Mouse (Mus musculus): ENCODE measurements around the gene Anp32a. TPM values are rescaled to one million over a fixed set of nuclear protein-coding genes. Genes with fewer than 3 reads are reported as not detected.

The Anp32a gene
- polyA plus RNA-seq, 1 experiment from 2014 or later, result 194 TPM

- Histone ChIP-seq H3K9me3 (ENCODE audit: control insufficient read depth, low read length) (no peaks in the 10 kb centered on the region), H3K9ac (ENCODE audit: low read length) (no peak overlapping the region), H3K4me2 (no peak overlapping the region), H3K27me3 (ENCODE audit: control insufficient read depth, insufficient read depth, low read length) (no peaks in the 10 kb centered on the region), H3K4me1 (ENCODE audit: control insufficient read depth, insufficient read depth, low read length) (no peaks in the 10 kb centered on the region), H3K27ac (ENCODE audit: low read depth, low read length) (no peak overlapping the region), H3K36me3 (ENCODE audit: control insufficient read depth, insufficient read depth, low read length) (no peaks in the 10 kb centered on the region), H3K4me3 (ENCODE audit: low read depth, low read length) (no peak overlapping the region)
- WGBS, result 88% methylated on average over 7 of the region's 7 CpGs
- no peak for ATAC-seq (ENCODE audit: low FRiP score)
- DNase-seq (ENCODE audit: low spot score, missing footprints), result no peak
Observed at GRCm38 (mm10) chr9:62406423-62407013, 65.4 kb downstream of the Anp32a start.

GRCm38 (mm10) chr9:62407357-62408146, 66.5 kb downstream of the Anp32a start:
- H3K9me3 ChIP-seq (ENCODE audit: control insufficient read depth, low read length), result no peaks in the 10 kb centered on the region
- no peaks in the 10 kb centered on the region for H3K27me3 ChIP-seq (ENCODE audit: control insufficient read depth, insufficient read depth, low read length)
- H3K4me1 ChIP-seq (ENCODE audit: control insufficient read depth, insufficient read depth, low read length), result no peaks in the 10 kb centered on the region
- H3K4me2 ChIP-seq, result no peak overlapping the region
- no peaks in the 10 kb centered on the region for H3K36me3 ChIP-seq (ENCODE audit: control insufficient read depth, insufficient read depth, low read length)
- DNase-seq (ENCODE audit: low spot score, missing footprints) (peak; percentile 47), ATAC-seq (ENCODE audit: low FRiP score) (no peak)
- no peak overlapping the region for H3K4me3 ChIP-seq (ENCODE audit: low read depth, low read length)
- no peak overlapping the region for H3K9ac ChIP-seq (ENCODE audit: low read length)
- no peak overlapping the region for H3K27ac ChIP-seq (ENCODE audit: low read depth, low read length)
- WGBS, result 78% methylated on average over 5 of the region's 5 CpGs

- ATAC-seq (ENCODE audit: low FRiP score) (no peak), DNase-seq (ENCODE audit: low spot score, missing footprints) (peak; percentile 71)
- H3K27me3 ChIP-seq (ENCODE audit: control insufficient read depth, insufficient read depth, low read length), result no peaks in the 10 kb centered on the region
- WGBS, result 56% methylated on average over 5 of the region's 5 CpGs
- H3K9ac ChIP-seq (ENCODE audit: low read length), result no peak overlapping the region
- peaks cover 11% of the 10 kb centered on the region; the same call in 1 of the 2 replicates for H3K4me1 ChIP-seq (ENCODE audit: control insufficient read depth, insufficient read depth, low read length)
- no peak overlapping the region for H3K4me2 ChIP-seq
- no peaks in the 10 kb centered on the region for H3K36me3 ChIP-seq (ENCODE audit: control insufficient read depth, insufficient read depth, low read length)
- H3K27ac ChIP-seq (ENCODE audit: low read depth, low read length), result no peak overlapping the region
- peaks cover 4% of the 10 kb centered on the region; the same call in 1 of the 2 replicates for H3K9me3 ChIP-seq (ENCODE audit: control insufficient read depth, low read length)
- H3K4me3 ChIP-seq (ENCODE audit: low read depth, low read length), result no peak overlapping the region
Observed at GRCm38 (mm10) chr9:62418742-62419141, 77.6 kb downstream of the Anp32a start.

GRCm38 (mm10) chr9:62420261-62420917, 79.3 kb downstream of the Anp32a start:
- Histone ChIP-seq H3K4me3 (ENCODE audit: low read depth, low read length) (no peak overlapping the region), H3K4me2 (no peak overlapping the region; the same call in 1 of the 2 replicates), H3K27ac (ENCODE audit: low read depth, low read length) (no peak overlapping the region), H3K9ac (ENCODE audit: low read length) (no peak overlapping the region), H3K27me3 (ENCODE audit: control insufficient read depth, insufficient read depth, low read length) (no peaks in the 10 kb centered on the region), H3K9me3 (ENCODE audit: control insufficient read depth, low read length) (peaks cover 4% of the 10 kb centered on the region; the same call in 1 of the 2 replicates), H3K36me3 (ENCODE audit: control insufficient read depth, insufficient read depth, low read length) (no peaks in the 10 kb centered on the region), H3K4me1 (ENCODE audit: control insufficient read depth, insufficient read depth, low read length) (peaks cover 4% of the 10 kb centered on the region; the same call in 1 of the 2 replicates)
- 31% methylated on average over 10 of the region's 10 CpGs for WGBS
- ATAC-seq (ENCODE audit: low FRiP score) (no peak), DNase-seq (ENCODE audit: low spot score, missing footprints) (peak; percentile 82)

- Histone ChIP-seq H3K36me3 (ENCODE audit: control insufficient read depth, insufficient read depth, low read length) (no peaks in the 10 kb centered on the region), H3K4me3 (ENCODE audit: low read depth, low read length) (no peak overlapping the region; the same call in 1 of the 2 replicates), H3K4me1 (ENCODE audit: control insufficient read depth, insufficient read depth, low read length) (0 out of 2 replicates have a peak, but pooled peaks cover 3% of the 10 kb centered on the region), H3K27ac (ENCODE audit: low read depth, low read length) (no peak overlapping the region), H3K9me3 (ENCODE audit: control insufficient read depth, low read length) (peaks cover 4% of the 10 kb centered on the region; the same call in 1 of the 2 replicates), H3K9ac (ENCODE audit: low read length) (peak overlapping the region; percentile 35; the same call in 1 of the 2 replicates), H3K4me2 (peak overlapping the region; percentile 39), H3K27me3 (ENCODE audit: control insufficient read depth, insufficient read depth, low read length) (no peaks in the 10 kb centered on the region)
- DNase-seq (ENCODE audit: low spot score, missing footprints), result peak; percentile 94
- 4% methylated on average over 13 of the region's 13 CpGs for WGBS
- ATAC-seq (ENCODE audit: low FRiP score), result peak; percentile 66
Observed at GRCm38 (mm10) chr9:62421027-62421426, 79.9 kb downstream of the Anp32a start.

- no peaks in the 10 kb centered on the region for H3K36me3 ChIP-seq (ENCODE audit: control insufficient read depth, insufficient read depth, low read length)
- H3K9ac ChIP-seq (ENCODE audit: low read length), result no peak overlapping the region
- WGBS, result 96% methylated on average over 6 of the region's 6 CpGs
- H3K27me3 ChIP-seq (ENCODE audit: control insufficient read depth, insufficient read depth, low read length), result no peaks in the 10 kb centered on the region
- ATAC-seq (ENCODE audit: low FRiP score), result no peak
- DNase-seq (ENCODE audit: low spot score, missing footprints), result peak; percentile 66
- no peak overlapping the region for H3K4me3 ChIP-seq (ENCODE audit: low read depth, low read length)
- H3K9me3 ChIP-seq (ENCODE audit: control insufficient read depth, low read length), result peaks cover 4% of the 10 kb centered on the region; the same call in 1 of the 2 replicates
- 0 out of 2 replicates have a peak, but pooled peaks cover 3% of the 10 kb centered on the region for H3K4me1 ChIP-seq (ENCODE audit: control insufficient read depth, insufficient read depth, low read length)
- H3K4me2 ChIP-seq, result no peak overlapping the region
- H3K27ac ChIP-seq (ENCODE audit: low read depth, low read length), result no peak overlapping the region
Observed at GRCm38 (mm10) chr9:62421911-62422310, 80.8 kb downstream of the Anp32a start.

GRCm38 (mm10) chr9:62422926-62423325, 81.8 kb downstream of the Anp32a start:
- DNase-seq (ENCODE audit: low spot score, missing footprints) (peak; percentile 57), ATAC-seq (ENCODE audit: low FRiP score) (no peak)
- peaks cover 4% of the 10 kb centered on the region; the same call in 1 of the 2 replicates for H3K9me3 ChIP-seq (ENCODE audit: control insufficient read depth, low read length)
- 0 out of 2 replicates have a peak, but pooled peaks cover 3% of the 10 kb centered on the region for H3K36me3 ChIP-seq (ENCODE audit: control insufficient read depth, insufficient read depth, low read length)
- 85% methylated on average over 10 of the region's 10 CpGs for WGBS
- H3K27ac ChIP-seq (ENCODE audit: low read depth, low read length), result no peak overlapping the region
- no peak overlapping the region for H3K4me2 ChIP-seq
- H3K4me3 ChIP-seq (ENCODE audit: low read depth, low read length), result no peak overlapping the region
- no peaks in the 10 kb centered on the region for H3K27me3 ChIP-seq (ENCODE audit: control insufficient read depth, insufficient read depth, low read length)
- 0 out of 2 replicates have a peak, but pooled peaks cover 3% of the 10 kb centered on the region for H3K4me1 ChIP-seq (ENCODE audit: control insufficient read depth, insufficient read depth, low read length)
- no peak overlapping the region for H3K9ac ChIP-seq (ENCODE audit: low read length)

- Histone ChIP-seq H3K4me1 (ENCODE audit: control insufficient read depth, insufficient read depth, low read length) (0 out of 2 replicates have a peak, but pooled peaks cover 3% of the 10 kb centered on the region), H3K36me3 (ENCODE audit: control insufficient read depth, insufficient read depth, low read length) (0 out of 2 replicates have a peak, but pooled peaks cover 3% of the 10 kb centered on the region), H3K27me3 (ENCODE audit: control insufficient read depth, insufficient read depth, low read length) (no peaks in the 10 kb centered on the region), H3K4me3 (ENCODE audit: low read depth, low read length) (no peak overlapping the region), H3K9ac (ENCODE audit: low read length) (no peak overlapping the region), H3K9me3 (ENCODE audit: control insufficient read depth, low read length) (peaks cover under 1% of the 10 kb centered on the region; the same call in 1 of the 2 replicates), H3K27ac (ENCODE audit: low read depth, low read length) (no peak overlapping the region), H3K4me2 (no peak overlapping the region)
- WGBS, result 94% methylated on average over 10 of the region's 10 CpGs
- no peak for ATAC-seq (ENCODE audit: low FRiP score)
- peak; percentile 67 for DNase-seq (ENCODE audit: low spot score, missing footprints)
Observed at GRCm38 (mm10) chr9:62423871-62424270, 82.8 kb downstream of the Anp32a start.

Measured in midbrain, embryonic 11.5 days (tissue).